Mouse (Mus musculus): ENCODE results near the gene Smg1. TPM values are rescaled to one million over a fixed set of nuclear protein-coding genes. Genes with fewer than 3 reads are reported as not detected.

Smg1 gene
- polyA plus RNA-seq, 1 experiment from 2014 or later, result 20.4 TPM

GRCm38 (mm10) chr7:118252979-118253378 is 9.5 kb upstream of the Smg1 start:
- H3K9me3 ChIP-seq (ENCODE audit: control insufficient read depth, low read length), result no peaks in the 10 kb centered on the region
- H3K36me3 ChIP-seq (ENCODE audit: control insufficient read depth, insufficient read depth, low read length), result no peaks in the 10 kb centered on the region
- WGBS, result 56% methylated on average over 3 of the region's 3 CpGs
- no peak for ATAC-seq (ENCODE audit: insufficient number of reproducible peaks, low FRiP score, low TSS enrichment, low read depth)
- H3K27me3 ChIP-seq (ENCODE audit: control insufficient read depth, insufficient read depth, low read length), result no peaks in the 10 kb centered on the region
- no peak overlapping the region for H3K27ac ChIP-seq (replicated peaks; ENCODE audit: low read depth, low read length)
- DNase-seq (ENCODE audit: low spot score), result no peak
- no peaks in the 10 kb centered on the region for H3K4me1 ChIP-seq (ENCODE audit: control insufficient read depth, insufficient read depth, low read length)
- no peak overlapping the region for H3K9ac ChIP-seq (ENCODE audit: low read length)
- H3K4me2 ChIP-seq (ENCODE audit: low read depth, severe bottlenecking), result no peak overlapping the region
- H3K4me3 ChIP-seq (ENCODE audit: low read depth, low read length), result no peak overlapping the region

- H3K9ac ChIP-seq (ENCODE audit: low read length), result no peak overlapping the region
- no peaks in the 10 kb centered on the region for H3K36me3 ChIP-seq (ENCODE audit: control insufficient read depth, insufficient read depth, low read length)
- ATAC-seq (ENCODE audit: insufficient number of reproducible peaks, low FRiP score, low TSS enrichment, low read depth) (no peak), DNase-seq (ENCODE audit: low spot score) (no peak)
- H3K4me2 ChIP-seq (ENCODE audit: low read depth, severe bottlenecking), result no peak overlapping the region
- no peaks in the 10 kb centered on the region for H3K9me3 ChIP-seq (ENCODE audit: control insufficient read depth, low read length)
- no peaks in the 10 kb centered on the region for H3K27me3 ChIP-seq (ENCODE audit: control insufficient read depth, insufficient read depth, low read length)
- H3K4me1 ChIP-seq (ENCODE audit: control insufficient read depth, insufficient read depth, low read length), result no peaks in the 10 kb centered on the region
- no peak overlapping the region for H3K27ac ChIP-seq (replicated peaks; ENCODE audit: low read depth, low read length)
- 34% methylated on average over 4 of the region's 4 CpGs for WGBS
- H3K4me3 ChIP-seq (ENCODE audit: low read depth, low read length), result no peak overlapping the region
Observed at GRCm38 (mm10) chr7:118252349-118252748, 8.9 kb upstream of the Smg1 start.

GRCm38 (mm10) chr7:118251392-118252170 is 8.1 kb upstream of the Smg1 start:
- Histone ChIP-seq H3K9me3 (ENCODE audit: control insufficient read depth, low read length) (no peaks in the 10 kb centered on the region), H3K4me2 (ENCODE audit: low read depth, severe bottlenecking) (no peak overlapping the region), H3K4me1 (ENCODE audit: control insufficient read depth, insufficient read depth, low read length) (no peaks in the 10 kb centered on the region), H3K4me3 (ENCODE audit: low read depth, low read length) (no peak overlapping the region), H3K9ac (ENCODE audit: low read length) (no peak overlapping the region), H3K27me3 (ENCODE audit: control insufficient read depth, insufficient read depth, low read length) (no peaks in the 10 kb centered on the region), H3K27ac (replicated peaks; ENCODE audit: low read depth, low read length) (no peak overlapping the region), H3K36me3 (ENCODE audit: control insufficient read depth, insufficient read depth, low read length) (no peaks in the 10 kb centered on the region)
- ATAC-seq (ENCODE audit: insufficient number of reproducible peaks, low FRiP score, low TSS enrichment, low read depth) (no peak), DNase-seq (ENCODE audit: low spot score) (no peak)
- WGBS, result 94% methylated on average over 2 of the region's 2 CpGs

GRCm38 (mm10) chr7:118250482-118251160 is 7.2 kb upstream of the Smg1 start:
- H3K4me3 ChIP-seq (ENCODE audit: low read depth, low read length), result no peak overlapping the region
- no peak overlapping the region for H3K27ac ChIP-seq (replicated peaks; ENCODE audit: low read depth, low read length)
- no peaks in the 10 kb centered on the region for H3K4me1 ChIP-seq (ENCODE audit: control insufficient read depth, insufficient read depth, low read length)
- no peak overlapping the region for H3K4me2 ChIP-seq (ENCODE audit: low read depth, severe bottlenecking)
- no peaks in the 10 kb centered on the region for H3K27me3 ChIP-seq (ENCODE audit: control insufficient read depth, insufficient read depth, low read length)
- H3K9me3 ChIP-seq (ENCODE audit: control insufficient read depth, low read length), result no peaks in the 10 kb centered on the region; the same call in 1 of the 2 replicates
- H3K36me3 ChIP-seq (ENCODE audit: control insufficient read depth, insufficient read depth, low read length), result no peaks in the 10 kb centered on the region
- no peak overlapping the region for H3K9ac ChIP-seq (ENCODE audit: low read length)
- ATAC-seq (ENCODE audit: insufficient number of reproducible peaks, low FRiP score, low TSS enrichment, low read depth), result no peak
- no peak for DNase-seq (ENCODE audit: low spot score)
- WGBS, result 67% methylated on average over 4 of the region's 4 CpGs

- H3K9ac ChIP-seq (ENCODE audit: low read length), result no peak overlapping the region
- H3K27me3 ChIP-seq (ENCODE audit: control insufficient read depth, insufficient read depth, low read length), result no peaks in the 10 kb centered on the region
- H3K36me3 ChIP-seq (ENCODE audit: control insufficient read depth, insufficient read depth, low read length), result no peaks in the 10 kb centered on the region
- no peak overlapping the region for H3K27ac ChIP-seq (replicated peaks; ENCODE audit: low read depth, low read length)
- H3K4me3 ChIP-seq (ENCODE audit: low read depth, low read length), result no peak overlapping the region
- no peak overlapping the region for H3K4me2 ChIP-seq (ENCODE audit: low read depth, severe bottlenecking)
- DNase-seq (ENCODE audit: low spot score) (no peak), ATAC-seq (ENCODE audit: insufficient number of reproducible peaks, low FRiP score, low TSS enrichment, low read depth) (no peak)
- H3K4me1 ChIP-seq (ENCODE audit: control insufficient read depth, insufficient read depth, low read length), result no peaks in the 10 kb centered on the region
- WGBS, result 95% methylated on average over 2 of the region's 2 CpGs
- H3K9me3 ChIP-seq (ENCODE audit: control insufficient read depth, low read length), result no peaks in the 10 kb centered on the region; the same call in 1 of the 2 replicates
Observed at GRCm38 (mm10) chr7:118249563-118249962, 6.1 kb upstream of the Smg1 start.

- 84% methylated on average over 8 of the region's 8 CpGs for WGBS
- H3K9ac ChIP-seq (ENCODE audit: low read length), result no peak overlapping the region
- no peak overlapping the region for H3K4me3 ChIP-seq (ENCODE audit: low read depth, low read length)
- no peaks in the 10 kb centered on the region for H3K4me1 ChIP-seq (ENCODE audit: control insufficient read depth, insufficient read depth, low read length)
- H3K27me3 ChIP-seq (ENCODE audit: control insufficient read depth, insufficient read depth, low read length), result no peaks in the 10 kb centered on the region
- no peak for DNase-seq (ENCODE audit: low spot score)
- no peaks in the 10 kb centered on the region; the same call in 1 of the 2 replicates for H3K9me3 ChIP-seq (ENCODE audit: control insufficient read depth, low read length)
- H3K27ac ChIP-seq (replicated peaks; ENCODE audit: low read depth, low read length), result no peak overlapping the region
- ATAC-seq (ENCODE audit: insufficient number of reproducible peaks, low FRiP score, low TSS enrichment, low read depth), result no peak
- no peaks in the 10 kb centered on the region for H3K36me3 ChIP-seq (ENCODE audit: control insufficient read depth, insufficient read depth, low read length)
- no peak overlapping the region for H3K4me2 ChIP-seq (ENCODE audit: low read depth, severe bottlenecking)
Observed at GRCm38 (mm10) chr7:118248069-118248468, 4.6 kb upstream of the Smg1 start.

GRCm38 (mm10) chr7:118245260-118245659 is 1.8 kb upstream of the Smg1 start:
- Histone ChIP-seq H3K9me3 (ENCODE audit: control insufficient read depth, low read length) (no peaks in the 10 kb centered on the region; the same call in 1 of the 2 replicates), H3K36me3 (ENCODE audit: control insufficient read depth, insufficient read depth, low read length) (no peaks in the 10 kb centered on the region), H3K9ac (ENCODE audit: low read length) (no peak overlapping the region), H3K4me2 (ENCODE audit: low read depth, severe bottlenecking) (no peak overlapping the region), H3K27ac (replicated peaks; ENCODE audit: low read depth, low read length) (no peak overlapping the region), H3K27me3 (ENCODE audit: control insufficient read depth, insufficient read depth, low read length) (no peaks in the 10 kb centered on the region), H3K4me1 (ENCODE audit: control insufficient read depth, insufficient read depth, low read length) (peaks cover 6% of the 10 kb centered on the region; the same call in 1 of the 2 replicates), H3K4me3 (ENCODE audit: low read depth, low read length) (no peak overlapping the region)
- 93% methylated on average over 3 of the region's 3 CpGs for WGBS
- no peak for ATAC-seq (ENCODE audit: insufficient number of reproducible peaks, low FRiP score, low TSS enrichment, low read depth)
- no peak for DNase-seq (ENCODE audit: low spot score)

GRCm38 (mm10) chr7:118242911-118243412 is 508 bp downstream of the Smg1 start:
- H3K4me2 ChIP-seq (ENCODE audit: low read depth, severe bottlenecking), result peak overlapping the region; percentile 73
- ATAC-seq (ENCODE audit: insufficient number of reproducible peaks, low FRiP score, low TSS enrichment, low read depth) (peak; percentile 41; the same call in 1 of the 2 replicates), DNase-seq (ENCODE audit: low spot score) (no peak)
- H3K36me3 ChIP-seq (ENCODE audit: control insufficient read depth, insufficient read depth, low read length), result no peaks in the 10 kb centered on the region
- H3K9ac ChIP-seq (ENCODE audit: low read length), result peak overlapping the region; percentile 93
- under 1% methylated on average over 50 of the region's 50 CpGs for WGBS
- H3K27ac ChIP-seq (replicated peaks; ENCODE audit: low read depth, low read length), result peak overlapping the region; percentile 90
- H3K9me3 ChIP-seq (ENCODE audit: control insufficient read depth, low read length), result no peaks in the 10 kb centered on the region; the same call in 1 of the 2 replicates
- peaks cover 6% of the 10 kb centered on the region; the same call in 1 of the 2 replicates for H3K4me1 ChIP-seq (ENCODE audit: control insufficient read depth, insufficient read depth, low read length)
- H3K27me3 ChIP-seq (ENCODE audit: control insufficient read depth, insufficient read depth, low read length), result no peaks in the 10 kb centered on the region
- peak overlapping the region; percentile 93 for H3K4me3 ChIP-seq (ENCODE audit: low read depth, low read length)
